Mouse (Mus musculus) embryonic facial prominence, embryonic 10.5 days (tissue): Measurements from ENCODE around the gene Dmrtb1. TPM values are rescaled to one million over a fixed set of nuclear protein-coding genes. Genes with fewer than 3 reads are reported as not detected.

Source experiments
- DNase-seq: peaks from one replicate; pipeline ENCODE4 v3.0.0-alpha.2; 2017; ENCODE audit warnings: low spot score
- H3K27ac ChIP-seq: fragments of 300-500 bp; sonication (generic); replicated peaks from 2 replicates; pipeline ENCODE4 v1.5.1; 2016; ENCODE audit warnings: mild to moderate bottlenecking
- H3K27me3 ChIP-seq: fragments of 300-500 bp; sonication (generic); replicated peaks from 2 replicates; pipeline ENCODE4 v1.6.1; 2016; ENCODE audit warnings: low read depth, mild to moderate bottlenecking; ENCODE audit not compliant: poor library complexity, severe bottlenecking
- H3K36me3 ChIP-seq: fragments of 300-500 bp; sonication (generic); replicated peaks from 2 replicates; pipeline ENCODE4 v1.6.1; 2016; ENCODE audit warnings: mild to moderate bottlenecking, moderate library complexity
- H3K4me1 ChIP-seq: fragments of 300-500 bp; sonication (generic); 2 replicates; pipeline ENCODE4 v1.6.1; 2016
- H3K4me3 ChIP-seq: fragments of 300-500 bp; sonication (generic); 2 replicates; pipeline ENCODE4 v1.5.1; 2016; ENCODE audit warnings: mild to moderate bottlenecking, moderate library complexity
- H3K9me3 ChIP-seq: fragments of 300-500 bp; sonication (generic); 2 replicates; pipeline ENCODE4 v1.6.1; 2016; ENCODE audit warnings: mild to moderate bottlenecking
- WGBS: fragments of 180-500 bp; shearing (Covaris S2); methylation state at CpG from one replicate; pipeline ENCODE4 v1.1.7; 2016; 5-methylcytosine and 5-hydroxymethylcytosine counted together
- microRNA-seq: library from miRNA; unstranded; fragments of <30 nt; microRNA quantifications from one replicate; pipeline ENCODE4, GENCODE M21; 2017
- polyA plus RNA-seq: library from polyadenylated mRNA; unstranded; fragments of >200 nt; fragmentation: Nextera tagmentation; extraction: Ambion mirVana; gene quantifications from 2 replicates; pipeline ENCODE4 v1.2.1, GENCODE M21; 2016

The Dmrtb1 gene
- polyA plus RNA-seq, 1 experiment from 2014 or later: 3.1 TPM

DNA sequence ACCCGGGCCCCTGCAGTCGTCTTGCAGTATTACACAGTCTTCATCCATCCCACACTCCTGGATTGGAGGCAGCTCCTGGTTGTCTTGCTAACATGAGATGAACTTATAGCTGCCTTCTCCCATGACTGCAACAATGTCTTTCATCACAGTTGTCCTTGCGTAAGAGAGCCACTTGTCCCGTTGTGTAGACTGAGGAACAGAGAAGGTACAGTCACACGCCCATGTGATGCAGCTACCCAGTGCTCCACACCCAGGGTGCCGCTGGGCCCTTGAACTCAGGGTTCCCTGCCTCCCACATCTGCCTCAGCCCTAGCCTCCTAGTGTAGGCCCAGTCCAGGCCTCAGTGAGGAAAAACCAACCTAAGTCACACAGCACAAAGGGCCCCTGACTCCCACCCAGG is 47.9 kb downstream of the Dmrtb1 start:
- H3K9me3 ChIP-seq: no peaks in the 10 kb centered on the region
- 73% methylated on average over 6 of the region's 6 CpGs for WGBS
- no peak overlapping the region for H3K4me3 ChIP-seq
- DNase-seq: no peak
- 0 out of 2 replicates have a peak overlapping the region, but pooled peaks have one; percentile 44 for H3K27ac ChIP-seq
- H3K4me1 ChIP-seq: peaks cover 52% of the 10 kb centered on the region
- H3K36me3 ChIP-seq: no peaks in the 10 kb centered on the region
- peaks cover 27% of the 10 kb centered on the region for H3K27me3 ChIP-seq

- no peak overlapping the region for H3K4me3 ChIP-seq
- peaks cover 39% of the 10 kb centered on the region for H3K27me3 ChIP-seq
- H3K9me3 ChIP-seq: no peaks in the 10 kb centered on the region
- no peaks in the 10 kb centered on the region for H3K36me3 ChIP-seq
- 75% methylated on average over 6 of the region's 6 CpGs for WGBS
- no peak for DNase-seq
- no peak overlapping the region for H3K27ac ChIP-seq
- H3K4me1 ChIP-seq: peaks cover 49% of the 10 kb centered on the region
These were observed 49.4 kb downstream of the Dmrtb1 start for GRCm38 (mm10) chr4:107634631-107635030.

DNA sequence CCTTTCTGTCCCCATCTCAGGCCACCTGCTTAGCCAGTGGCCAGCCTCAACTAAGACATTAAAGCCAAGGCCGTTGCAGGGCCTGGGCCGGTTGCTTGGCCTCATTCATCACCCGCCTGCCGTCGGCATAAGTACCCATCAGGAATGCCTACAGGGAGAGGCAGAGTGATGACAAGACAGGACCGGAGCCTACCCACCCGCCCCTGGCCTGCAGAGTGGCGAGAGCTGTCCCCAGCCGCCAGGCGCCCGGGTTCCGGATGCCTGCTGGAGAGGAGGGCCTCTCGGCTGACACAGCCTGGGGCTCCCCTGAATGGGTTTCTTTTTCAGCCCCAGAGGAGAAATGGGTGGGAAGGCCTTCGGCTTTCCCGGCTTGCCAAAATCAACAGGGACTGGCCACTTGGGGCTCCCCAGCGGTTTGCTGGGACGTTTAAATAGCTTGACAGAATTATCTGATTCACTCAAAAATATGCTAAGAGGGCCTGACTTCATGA is 55.1 kb downstream of the Dmrtb1 start:
- Histone ChIP-seq H3K36me3 (no peaks in the 10 kb centered on the region), H3K27ac (peak overlapping the region; percentile 37; the same call in 1 of the 2 replicates), H3K9me3 (no peaks in the 10 kb centered on the region), H3K4me3 (no peak overlapping the region), H3K27me3 (peaks cover 70% of the 10 kb centered on the region), H3K4me1 (peaks cover 52% of the 10 kb centered on the region)
- DNase-seq: no peak
- 77% methylated on average over 17 of the region's 17 CpGs for WGBS

- no peaks in the 10 kb centered on the region for H3K36me3 ChIP-seq
- 84% methylated on average over 4 of the region's 4 CpGs for WGBS
- no peak for DNase-seq
- no peak overlapping the region for H3K4me3 ChIP-seq
- H3K4me1 ChIP-seq: peaks cover 51% of the 10 kb centered on the region
- peak overlapping the region; percentile 21; the same call in 1 of the 2 replicates for H3K27ac ChIP-seq
- peaks cover 73% of the 10 kb centered on the region for H3K27me3 ChIP-seq
- H3K9me3 ChIP-seq: no peaks in the 10 kb centered on the region
These were observed 55.8 kb downstream of the Dmrtb1 start for GRCm38 (mm10) chr4:107628226-107628625.

Small RNA genes lying within 50 kb of the gene (microRNA-seq; reads per million reads assigned to microRNA genes)
- not detected for gene Gm25123

Other genes with a start within 250 kb of the Dmrtb1 start
- 3.7 and 7.3 TPM in 2 replicates for gene Glis1, start 249.6 kb downstream of the Dmrtb1 start, polyA plus RNA-seq
- gene Lrp8, start 118.0 kb upstream of the Dmrtb1 start, polyA plus RNA-seq: 7.4 and 8.5 TPM in 2 replicates
- 240 and 242 TPM in 2 replicates for gene Magoh, start 195.5 kb upstream of the Dmrtb1 start, polyA plus RNA-seq
- 102 TPM in 2 replicates for gene 0610037L13Rik, start 205.6 kb upstream of the Dmrtb1 start, polyA plus RNA-seq
- gene Cpt2, start 239.4 kb upstream of the Dmrtb1 start, polyA plus RNA-seq: 35.7 and 38.4 TPM in 2 replicates